Mouse (Mus musculus): ENCODE data around the gene Ctsd. TPM values are rescaled to one million over a fixed set of nuclear protein-coding genes. Genes with fewer than 3 reads are reported as not detected.

Ctsd gene
- polyA plus RNA-seq, 1 experiment: 33.0 TPM

DNA sequence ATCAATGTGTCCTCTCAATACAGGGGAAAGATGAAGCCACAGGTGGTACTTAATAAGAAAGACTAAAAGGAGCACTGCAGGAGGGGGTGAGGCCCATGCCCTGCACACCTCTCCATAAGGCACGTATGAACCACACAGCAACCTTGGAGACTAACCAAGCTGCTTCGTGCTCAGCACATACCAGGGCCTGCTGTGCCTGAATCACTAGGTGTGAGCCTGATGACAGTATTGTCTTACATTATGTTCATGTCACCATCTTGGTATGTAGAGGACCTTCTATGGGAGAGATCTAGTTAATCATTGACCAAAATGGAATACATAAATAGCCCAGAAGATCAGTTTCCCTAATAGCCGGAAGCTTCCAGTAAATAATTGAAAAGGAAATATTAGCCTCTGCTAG, 21.8 kb upstream of the Ctsd start:
- no peak for TF ChIP-seq GATA1 (IDR thresholded peaks at IDR 0.05; ENCODE audit: low read length)

DNA sequence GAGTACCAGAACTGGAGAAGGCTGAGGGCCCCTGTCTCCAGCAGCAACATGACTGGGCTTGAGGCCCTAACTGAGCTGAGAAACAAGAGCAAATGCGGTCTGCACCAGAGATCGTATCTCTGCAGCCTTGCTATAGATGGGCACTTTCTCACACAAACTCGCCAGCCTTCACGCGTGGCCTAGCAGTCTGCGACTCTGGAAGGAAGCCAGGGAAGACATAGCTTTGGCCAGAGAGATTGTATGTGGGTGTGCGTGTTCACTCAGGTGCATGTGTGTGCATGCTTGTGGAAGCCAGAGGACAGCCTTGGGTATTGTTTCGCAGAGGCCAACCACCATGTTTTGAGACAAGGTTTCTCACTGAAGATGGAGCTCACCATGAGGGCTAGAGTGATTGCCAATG, 20.8 kb upstream of the Ctsd start:
- no peak for TF ChIP-seq GATA1 (IDR thresholded peaks at IDR 0.05; ENCODE audit: low read length)

DNA sequence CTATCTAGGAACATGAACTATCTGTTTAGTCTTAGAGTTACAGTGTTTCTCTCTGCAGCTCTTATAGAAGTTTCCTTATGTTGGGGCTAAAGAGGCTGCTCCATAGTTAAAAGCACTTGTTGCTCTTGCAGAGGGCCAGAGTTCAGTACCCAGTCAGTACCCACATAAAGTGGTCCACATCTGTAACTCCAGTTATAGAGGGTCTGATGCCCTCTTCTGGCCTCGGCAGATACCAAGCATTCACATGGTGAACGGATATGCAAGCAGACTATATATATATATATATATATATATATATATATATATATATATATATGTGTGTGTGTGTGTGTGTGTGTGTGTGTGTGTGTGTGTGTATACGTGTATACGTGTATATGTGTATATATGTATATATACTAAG, 20.1 kb upstream of the Ctsd start:
- no peak for TF ChIP-seq GATA1 (IDR thresholded peaks at IDR 0.05; ENCODE audit: low read length)

DNA sequence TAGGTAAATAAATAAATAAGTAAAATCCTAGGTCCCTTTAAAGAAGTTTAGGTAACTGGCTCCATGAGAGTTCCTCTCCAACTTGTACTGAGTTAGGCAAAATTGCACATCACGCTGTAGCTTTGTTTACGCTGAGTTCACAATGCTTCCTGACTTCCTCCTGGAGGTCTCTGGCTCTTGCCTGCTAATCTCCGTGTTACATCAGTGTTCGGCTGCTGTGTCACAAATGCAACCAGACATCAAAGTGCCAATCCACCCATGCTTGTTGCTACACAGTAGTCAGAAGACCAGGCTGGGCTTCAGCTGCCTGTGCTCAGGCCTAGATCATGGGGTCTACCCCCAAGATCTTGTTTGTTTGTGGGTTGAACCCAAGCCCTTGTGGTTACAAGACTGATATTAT, 15.8 kb upstream of the Ctsd start:
- TF ChIP-seq GATA1 (IDR thresholded peaks at IDR 0.05; ENCODE audit: low read length): no peak

DNA sequence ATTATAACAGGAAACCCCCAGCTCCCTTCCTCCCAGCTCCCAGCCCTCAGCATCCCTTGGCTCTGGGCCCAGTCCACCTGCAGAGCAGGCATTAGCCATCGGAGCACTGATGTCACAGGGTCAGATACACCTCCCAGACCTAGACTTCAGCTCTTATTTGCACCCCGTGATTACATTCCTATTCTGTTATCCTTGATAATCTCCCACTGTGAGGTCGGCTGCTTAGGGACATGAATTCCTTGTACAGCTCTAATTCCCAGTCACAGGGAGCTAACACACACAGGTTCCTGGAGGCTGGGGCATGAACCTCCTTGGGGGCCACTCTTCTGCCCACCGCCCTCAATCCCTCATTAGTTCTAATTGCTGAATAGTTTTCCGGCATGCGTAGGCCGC, 12.9 kb upstream of the Ctsd start:
- no peak for TF ChIP-seq GATA1 (IDR thresholded peaks at IDR 0.05; ENCODE audit: low read length)

DNA sequence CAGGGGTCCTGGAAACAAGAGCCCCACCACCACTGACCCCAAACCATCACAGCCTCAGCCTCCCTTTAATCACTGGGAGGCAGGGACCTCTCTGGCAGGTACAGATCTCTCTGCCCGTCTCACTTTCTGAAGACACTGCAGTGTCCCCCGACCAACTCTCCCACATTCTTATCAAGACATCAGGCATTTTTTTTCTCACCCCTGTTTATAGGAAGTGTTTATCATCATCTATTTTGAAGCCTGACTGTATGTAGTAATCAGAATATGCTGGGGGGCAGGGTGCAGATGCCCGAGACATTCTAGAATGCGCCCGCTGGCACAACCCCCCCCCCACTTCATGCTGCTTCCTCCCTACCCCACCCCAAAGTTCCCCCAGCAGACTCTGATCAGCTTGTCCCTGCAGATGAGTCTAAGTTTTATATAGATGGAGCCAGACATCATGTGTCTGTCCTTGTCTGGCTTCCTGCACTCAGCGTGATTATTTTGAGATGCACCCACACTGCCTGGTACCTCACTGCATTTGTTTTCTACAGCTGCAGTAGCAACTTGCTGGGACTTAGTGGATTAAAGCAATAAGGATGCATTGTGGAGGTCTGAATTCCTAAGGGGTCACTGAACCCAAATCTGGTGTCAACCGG, 12.4 kb upstream of the Ctsd start:
- TF ChIP-seq GATA1 (IDR thresholded peaks at IDR 0.05; ENCODE audit: low read length): no peak

DNA sequence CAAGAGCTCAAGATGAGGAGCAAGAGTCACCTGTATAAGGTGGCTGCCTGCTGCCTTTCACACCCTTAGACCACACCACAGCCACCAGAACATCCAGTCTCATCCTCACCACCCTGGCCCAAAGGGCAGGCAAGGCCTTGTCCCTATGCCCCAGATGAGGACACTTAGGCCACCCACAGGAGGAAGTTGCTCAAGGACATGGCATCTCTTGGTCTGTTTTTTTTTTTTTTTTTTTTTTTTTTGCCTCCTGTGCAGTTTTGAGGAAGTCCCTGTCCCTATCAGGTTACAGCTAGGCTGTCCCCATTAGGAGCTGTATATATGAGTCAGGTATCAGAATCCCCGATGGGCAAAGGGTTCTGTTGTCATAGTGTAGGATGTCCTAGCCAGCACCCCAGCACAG, 11.4 kb upstream of the Ctsd start:
- TF ChIP-seq GATA1 (IDR thresholded peaks at IDR 0.05; ENCODE audit: low read length): no peak

DNA sequence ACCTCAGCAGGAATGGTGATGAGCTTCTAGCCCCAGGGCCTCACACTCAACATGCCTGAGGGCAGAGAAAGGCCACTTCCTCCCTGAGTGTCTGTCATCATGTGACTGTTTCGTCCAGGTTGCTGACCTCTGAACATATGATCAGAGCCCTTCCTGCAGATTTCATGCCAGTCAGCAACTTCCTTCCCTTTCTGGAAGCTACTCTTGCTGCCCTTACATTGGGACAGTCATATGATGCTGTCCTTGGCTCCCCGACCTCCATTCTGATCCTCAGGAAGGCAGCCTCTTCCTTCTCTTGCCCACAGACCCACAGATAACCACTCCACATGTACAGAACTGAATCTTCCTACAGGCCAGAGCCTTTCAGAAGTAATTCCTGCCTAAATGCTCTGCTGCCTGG, 10.2 kb upstream of the Ctsd start:
- no peak for TF ChIP-seq GATA1 (IDR thresholded peaks at IDR 0.05; ENCODE audit: low read length)

DNA sequence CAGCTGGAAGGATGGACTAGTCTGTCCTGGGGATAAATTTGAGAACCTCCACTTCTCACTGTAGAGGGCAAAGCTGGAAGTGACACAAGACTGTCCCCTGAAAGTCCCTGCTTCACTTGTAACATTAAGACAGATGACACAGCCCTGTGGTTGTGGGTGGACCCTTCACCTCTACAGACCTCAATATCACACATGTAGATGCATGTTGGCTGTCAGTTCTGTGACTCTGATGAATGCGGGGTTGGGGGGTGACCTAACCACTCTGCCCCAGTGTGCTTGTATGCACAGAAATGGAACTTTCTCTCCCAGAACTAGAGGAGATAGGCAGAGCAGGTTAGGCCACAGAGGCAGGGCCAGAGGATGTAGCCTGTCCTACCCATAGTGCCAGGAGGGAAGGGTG, 8.8 kb upstream of the Ctsd start:
- TF ChIP-seq GATA1 (IDR thresholded peaks at IDR 0.05; ENCODE audit: low read length): no peak

DNA sequence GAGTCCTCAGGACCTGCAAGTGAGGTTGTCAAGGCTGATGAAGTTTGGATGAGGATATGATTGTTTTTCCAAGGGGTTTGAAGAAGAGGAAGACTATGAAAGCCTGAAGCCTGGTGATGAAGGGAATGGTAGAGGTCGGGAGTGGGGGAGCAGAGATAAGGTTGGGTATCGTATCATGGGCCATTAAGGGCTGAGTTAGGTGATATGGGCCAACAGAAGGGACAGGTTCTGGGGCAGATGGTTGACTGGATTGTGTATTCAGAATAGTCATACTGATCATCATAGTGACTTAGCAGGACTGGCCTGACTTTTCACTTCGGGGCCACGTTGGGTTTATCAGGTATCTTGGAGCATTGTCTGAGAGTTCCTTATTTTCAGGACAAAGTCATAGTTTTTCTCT, 7.6 kb upstream of the Ctsd start:
- TF ChIP-seq GATA1 (IDR thresholded peaks at IDR 0.05; ENCODE audit: low read length): no peak

DNA sequence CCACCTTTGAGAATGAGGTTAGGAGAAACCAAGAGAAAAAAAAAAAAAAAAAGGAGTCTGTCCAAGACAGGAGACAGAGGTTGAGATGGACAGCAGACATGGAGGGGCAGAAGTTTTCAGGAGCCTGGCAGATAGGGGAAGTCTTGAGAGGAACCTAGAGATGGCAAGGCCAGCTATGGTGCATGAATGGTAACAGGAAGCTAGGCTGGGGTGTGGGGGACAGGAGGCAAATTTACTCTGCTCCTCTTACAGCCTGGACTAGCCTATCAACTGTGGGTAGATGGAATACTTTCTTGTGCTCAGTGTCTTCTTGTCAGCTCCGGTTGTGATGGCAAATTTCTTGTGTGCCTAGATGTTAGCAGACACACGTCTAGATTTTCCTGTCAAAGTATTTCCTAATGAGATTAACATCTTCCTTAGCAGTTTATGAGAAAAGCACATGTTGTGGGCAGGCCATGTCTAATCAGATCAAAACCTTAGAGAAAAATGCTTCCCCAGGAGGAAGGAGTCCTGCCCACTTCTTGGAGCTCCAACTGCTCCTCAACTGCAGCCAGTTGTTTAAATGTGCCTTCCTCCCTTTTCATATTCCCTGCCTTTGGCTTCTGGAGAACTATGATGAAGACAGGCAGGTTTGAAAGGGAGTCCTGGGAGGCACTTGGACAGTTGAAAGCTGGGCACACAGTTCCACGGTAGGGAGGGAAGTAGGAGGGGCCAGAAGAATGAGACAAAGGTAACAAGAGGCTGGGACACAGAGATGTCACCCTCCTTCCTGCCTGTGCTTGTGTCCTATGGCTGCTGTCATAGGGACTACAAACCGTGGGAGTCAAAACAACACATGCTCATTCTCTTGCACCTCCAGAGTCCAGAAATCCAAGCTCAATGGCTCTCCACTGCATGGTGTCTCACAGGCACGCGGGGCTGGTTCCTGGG, 6.7 kb upstream of the Ctsd start:
- no peak for TF ChIP-seq GATA1 (IDR thresholded peaks at IDR 0.05; ENCODE audit: low read length)

DNA sequence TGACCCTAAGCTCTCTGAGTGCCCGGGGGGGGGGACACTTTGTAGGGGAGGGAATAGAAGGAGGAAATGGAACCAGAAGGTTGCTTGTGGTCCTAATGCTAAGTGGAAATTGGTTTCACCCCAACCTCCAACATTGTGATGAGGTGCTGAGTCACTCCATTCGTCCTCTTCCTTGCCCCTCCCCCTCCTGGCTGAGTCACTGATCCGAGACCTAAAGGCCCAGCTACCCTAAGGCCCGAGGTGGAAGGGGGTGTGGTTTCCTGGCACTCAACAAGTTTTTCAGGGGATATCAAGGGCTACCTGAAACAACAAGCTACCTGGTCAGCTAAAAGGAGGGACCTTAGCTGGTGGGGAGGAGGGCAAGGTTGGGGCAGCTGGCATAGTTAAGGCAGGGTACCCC, 5.4 kb upstream of the Ctsd start:
- TF ChIP-seq GATA1 (IDR thresholded peaks at IDR 0.05; ENCODE audit: low read length): no peak

DNA sequence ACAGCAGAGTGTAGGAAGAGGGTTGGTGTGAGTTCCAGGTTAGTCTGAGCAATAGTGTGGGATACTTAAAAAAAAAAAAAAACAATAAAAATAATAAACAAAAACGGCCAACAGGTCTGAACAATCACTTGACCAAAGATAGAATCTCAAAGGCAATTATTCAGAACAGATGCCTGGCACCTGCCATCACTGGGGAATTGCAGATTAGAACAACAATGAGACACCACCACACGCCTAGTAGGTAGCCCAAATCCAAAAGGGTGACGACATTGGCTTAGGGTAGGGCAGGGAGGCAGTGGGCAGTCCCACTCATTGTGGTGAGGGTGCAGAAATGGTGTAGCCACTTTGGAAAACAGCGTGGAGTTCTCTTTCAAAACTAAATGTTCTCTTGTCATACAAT, 3.8 kb upstream of the Ctsd start:
- no peak for TF ChIP-seq GATA1 (IDR thresholded peaks at IDR 0.05; ENCODE audit: low read length)

DNA sequence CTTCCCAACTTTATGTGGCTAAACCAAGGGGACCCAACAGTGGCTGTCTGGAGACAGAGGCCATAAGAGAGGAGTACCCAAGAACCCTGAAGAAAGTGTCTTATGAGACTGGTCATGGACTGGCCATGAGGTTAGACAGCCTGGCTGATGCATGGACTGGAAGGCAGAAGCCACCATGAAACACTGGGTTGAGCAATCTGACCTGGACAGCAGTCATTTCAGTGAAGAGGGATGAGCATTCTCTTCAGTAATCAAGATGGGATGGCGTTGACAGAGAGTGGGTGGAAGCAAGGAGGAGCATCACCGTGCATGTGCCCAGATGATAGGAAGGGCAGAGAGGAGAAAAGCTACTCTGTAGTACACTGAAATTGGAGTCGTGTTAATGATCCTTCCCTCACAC, 3.3 kb upstream of the Ctsd start:
- TF ChIP-seq GATA1 (IDR thresholded peaks at IDR 0.05; ENCODE audit: low read length): no peak

DNA sequence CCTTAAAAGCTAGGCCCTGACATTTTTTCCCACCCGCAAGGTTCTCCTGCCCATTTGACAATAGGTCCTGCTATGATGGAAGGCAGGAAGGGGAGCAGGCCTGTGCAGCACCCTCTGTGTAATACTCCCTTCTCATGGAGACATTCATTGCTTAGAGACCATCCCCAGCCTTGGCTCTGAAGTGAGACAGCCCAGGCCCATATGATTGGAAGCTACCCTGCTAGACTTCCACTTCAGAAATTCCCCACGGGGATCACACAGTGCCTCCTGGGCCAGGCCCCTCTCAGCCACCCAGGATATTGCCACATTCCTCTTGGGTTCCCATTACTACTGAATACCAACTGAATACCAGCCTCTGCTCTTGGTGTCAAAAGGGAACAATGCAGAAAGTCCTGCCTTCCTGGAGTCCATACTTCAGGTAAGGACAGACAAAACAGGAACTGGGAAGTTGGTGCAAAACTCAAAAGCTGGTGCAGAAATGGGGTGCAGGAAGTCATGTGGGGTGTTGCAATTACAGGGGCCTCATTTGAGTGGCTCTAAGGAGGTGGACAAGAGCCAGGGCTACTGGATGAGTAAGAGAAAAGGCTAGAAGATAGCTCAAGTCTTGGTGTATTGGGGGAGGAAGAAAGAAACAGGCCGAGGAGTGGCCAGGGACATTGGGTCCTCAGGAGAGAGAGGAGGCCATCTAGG, 2.3 kb upstream of the Ctsd start:
- no peak for TF ChIP-seq GATA1 (IDR thresholded peaks at IDR 0.05; ENCODE audit: low read length)

DNA sequence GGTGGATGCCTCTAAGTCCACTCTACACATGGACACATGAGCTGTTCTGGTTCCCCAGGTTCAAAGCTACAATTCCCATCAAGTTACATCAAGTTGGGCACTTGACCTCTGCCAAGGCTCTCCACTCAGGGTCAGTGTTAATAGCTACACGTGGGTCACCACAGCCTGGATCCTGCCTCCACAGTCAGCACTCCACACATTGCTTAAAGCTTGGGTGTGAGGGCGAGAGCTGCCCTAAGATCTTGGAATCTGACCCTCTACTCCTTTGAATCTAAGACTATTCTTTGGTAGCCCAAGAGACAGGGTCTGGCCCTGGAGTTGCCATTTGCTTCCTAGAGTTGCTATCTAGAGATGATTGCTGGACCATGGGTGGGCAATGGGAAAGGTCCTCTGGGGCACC, 902 bp upstream of the Ctsd start:
- no peak for TF ChIP-seq GATA1 (IDR thresholded peaks at IDR 0.05; ENCODE audit: low read length)

Measured in G1E-ER4 (cell line).